Mouse (Mus musculus) stomach, postnatal 0 days (tissue): Measurements from ENCODE around the gene Fam118a.

ENCODE experiments used
- CTCF ChIP-seq: IDR thresholded peaks from 2 replicates; pipeline ENCODE4 v1.5.1; 2016; ENCODE audit warnings: antibody characterized with exemption, low read depth, mild to moderate bottlenecking, moderate library complexity
- EP300 ChIP-seq: optimal IDR thresholded peaks from 2 replicates; pipeline ENCODE3; 2016; ENCODE audit warnings: antibody characterized with exemption

DNA sequence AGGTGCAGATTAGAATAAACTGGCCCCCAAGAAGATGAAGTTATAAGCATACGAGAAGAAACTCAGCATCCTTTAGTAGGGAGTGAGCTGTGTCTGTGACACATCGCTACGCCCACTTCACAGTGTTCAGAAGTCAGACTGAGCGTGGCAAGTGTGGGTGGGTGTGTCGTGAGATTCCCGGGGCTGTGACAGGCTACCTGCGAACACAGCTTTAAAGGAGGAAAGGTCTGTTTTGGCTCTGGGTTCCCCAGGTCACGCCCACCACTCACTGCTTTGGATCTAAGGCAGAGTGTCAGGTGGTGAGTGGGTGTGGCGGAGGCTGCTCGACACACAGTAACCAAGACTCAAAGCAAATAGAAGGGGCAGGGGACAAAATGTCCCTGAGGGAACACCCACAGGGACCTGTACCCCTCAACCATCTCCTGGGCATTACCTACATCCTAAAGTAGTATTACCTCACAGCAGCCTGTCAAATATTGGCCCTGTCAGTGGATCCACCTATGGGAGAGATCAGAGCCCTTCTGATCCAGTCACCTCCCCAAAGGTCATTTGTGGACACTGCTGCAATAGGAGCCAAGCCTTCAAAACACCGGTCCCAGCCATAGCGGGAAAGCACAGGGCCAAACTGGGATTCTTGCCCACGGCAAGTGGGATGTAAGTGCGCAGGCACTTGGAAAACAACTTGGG, 30.8 kb upstream of the Fam118a start:
- TF ChIP-seq EP300 (no peak), CTCF (no peak)
